Mouse (Mus musculus) Muller cell, postnatal 12 days (primary cell): ENCODE data around the gene Mup14.
"Not testable (repeated sequence)": the region's sequence is repeated elsewhere in the genome, so short reads cannot be mapped to it uniquely, and the experiment has no call there.

ENCODE experiments used
- DNase-seq: peaks from one replicate; pipeline ENCODE4 v3.0.0-alpha.2; 2015; ENCODE audit errors: inconsistent ontology term

Mup14 gene

DNA sequence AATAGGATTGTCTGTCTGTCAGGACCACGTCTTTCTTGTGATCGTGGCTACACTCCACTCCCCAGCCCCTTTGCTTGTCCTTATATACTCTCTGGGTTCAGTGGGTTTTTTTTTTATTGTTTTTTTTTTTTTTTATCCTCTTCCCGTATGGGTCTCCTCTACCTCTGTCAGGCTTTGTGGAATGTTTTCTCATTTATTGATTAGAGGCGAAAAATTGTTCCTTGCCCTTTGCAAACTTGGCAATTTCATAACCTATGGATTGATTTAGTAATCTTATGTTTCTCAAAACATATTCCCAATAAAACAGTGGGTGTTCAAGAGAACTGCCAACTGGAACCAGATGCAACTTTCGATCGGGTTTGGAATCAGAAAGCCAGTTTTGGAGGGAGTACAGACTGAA is at the start of gene Mup14:
Mup14 (minus strand) TSS at position 101 of the 400 bp plus-strand sequence.
- not testable (repeated sequence) for DNase-seq

DNA sequence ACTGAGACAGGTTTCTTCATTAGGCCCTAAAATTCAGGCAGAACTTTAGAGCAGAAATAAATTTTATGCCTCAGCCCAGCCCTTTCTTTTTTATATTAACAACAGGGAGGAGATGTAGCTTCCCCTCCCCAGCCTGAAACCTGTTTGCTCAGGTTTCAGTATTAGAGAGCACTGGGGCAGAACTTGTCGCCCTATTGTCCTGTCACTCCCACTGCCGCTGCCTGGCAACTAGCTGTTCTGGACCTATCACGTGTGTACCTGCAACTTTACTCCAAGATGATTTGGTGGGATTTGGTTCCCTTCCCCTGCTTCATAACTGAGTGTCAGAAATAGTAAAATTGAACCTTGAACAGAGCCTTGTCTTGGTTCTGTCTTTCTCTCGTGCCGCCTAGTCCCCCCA is 34.3 kb upstream of the Mup14 start:
- DNase-seq: not testable (repeated sequence)
